Mouse (Mus musculus): Measurements from ENCODE around the gene Dnali1. TPM values are rescaled to one million over a fixed set of nuclear protein-coding genes. Genes with fewer than 3 reads are reported as not detected.

The Dnali1 gene
- polyA plus RNA-seq, 1 experiment: 1.8 TPM

DNA sequence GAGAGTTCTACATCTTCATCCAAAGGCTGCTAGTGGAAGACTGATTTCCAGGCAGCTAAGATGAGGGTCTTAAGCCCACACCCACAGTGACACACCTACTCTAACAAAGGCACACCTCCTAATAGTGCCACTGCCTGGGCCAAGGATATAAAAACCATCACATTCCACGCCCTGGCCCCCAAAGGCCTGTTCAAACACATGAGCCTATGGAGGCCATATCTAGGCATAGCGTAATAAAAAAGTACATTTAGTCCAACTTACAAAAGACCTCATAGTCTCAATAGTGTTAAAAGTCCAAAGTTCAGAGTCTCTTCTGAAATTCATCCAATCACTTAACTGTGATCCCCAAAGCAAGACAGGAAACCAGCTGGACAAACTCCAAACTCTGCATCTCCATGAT lies 13.2 kb upstream of the Dnali1 start:
- DNase-seq (ENCODE audit: low read depth): no peak
- TF ChIP-seq POLR2A (IDR thresholded peaks at IDR 0.05; ENCODE audit: borderline replicate concordance, extremely low read depth, insufficient read depth, insufficient read length, poor library complexity, severe bottlenecking) (no peak), CTCF (IDR thresholded peaks at IDR 0.05; ENCODE audit: borderline replicate concordance, extremely low read depth, insufficient read depth, insufficient read length) (no peak)

DNA sequence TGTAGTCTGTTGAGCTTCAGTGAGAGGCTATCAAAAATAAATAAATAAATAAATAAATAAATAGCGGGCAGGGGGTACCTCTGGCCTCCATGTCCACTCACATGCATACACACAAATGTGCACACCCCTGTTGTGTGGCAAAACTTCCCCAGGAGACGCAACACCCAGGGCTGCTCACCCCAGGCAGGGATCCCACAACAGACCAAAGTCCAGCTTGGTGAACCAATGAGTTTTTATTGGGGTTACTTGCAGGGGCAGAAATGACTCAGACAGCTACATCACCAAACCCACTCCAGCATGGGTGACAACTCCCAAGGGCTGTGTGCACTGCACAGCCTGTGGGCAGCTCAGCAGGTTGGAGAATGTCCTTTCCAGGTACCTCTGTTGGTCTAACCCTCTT lies 12.2 kb upstream of the Dnali1 start:
- no peak for TF ChIP-seq CTCF (IDR thresholded peaks at IDR 0.05; ENCODE audit: borderline replicate concordance, extremely low read depth, insufficient read depth, insufficient read length)
- DNase-seq (ENCODE audit: low read depth): no peak

DNA sequence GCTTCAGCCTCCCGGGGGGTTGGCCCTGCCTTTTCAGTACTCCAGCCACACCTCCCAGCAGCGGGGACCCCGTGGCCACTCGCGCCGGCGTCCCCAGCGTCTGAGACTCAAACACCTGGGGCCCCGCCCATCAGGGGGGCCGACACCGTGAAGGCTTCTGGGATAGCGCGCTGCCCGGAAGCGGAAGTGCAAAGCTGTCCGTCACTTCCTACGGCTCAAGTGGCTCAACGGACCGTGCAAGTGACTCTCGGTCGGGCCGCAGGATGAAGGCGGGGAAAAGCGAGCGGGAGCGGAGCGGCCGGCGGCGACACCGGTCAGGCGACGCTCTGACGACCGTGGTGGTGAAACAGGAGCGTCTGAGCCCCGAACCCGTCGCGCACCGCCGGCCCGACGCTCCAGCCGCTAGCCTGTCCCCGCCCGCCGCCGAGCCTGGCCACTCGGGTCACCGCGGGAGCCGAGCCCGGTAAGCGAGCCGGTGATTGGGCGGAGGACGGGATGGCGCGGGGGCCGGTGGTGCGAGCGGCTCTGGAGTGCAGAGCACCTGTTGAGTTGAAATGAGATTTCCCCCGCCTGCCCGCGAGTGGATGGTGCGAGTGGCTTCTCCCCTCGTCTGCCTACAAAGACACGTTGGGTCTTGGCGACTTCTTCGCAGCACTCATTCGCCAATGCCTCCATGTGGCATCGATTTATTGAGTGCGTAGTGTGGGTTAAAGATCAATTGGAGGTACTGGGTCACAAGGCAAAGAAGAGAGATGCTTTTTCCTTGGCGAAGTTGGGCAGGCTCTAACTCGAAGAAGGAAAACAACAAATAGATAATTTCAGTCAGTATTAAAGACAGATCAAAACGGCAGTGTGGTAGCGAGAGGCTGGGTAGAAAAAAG lies 1.2 kb upstream of the Dnali1 start, which contains the start of gene Snip1:
Gene Snip1 (plus strand): TSS at position 183 of the 881 bp plus-strand sequence.
- DNase-seq (ENCODE audit: low read depth): peak; percentile 97
- TF ChIP-seq POLR2A (IDR thresholded peaks at IDR 0.05; ENCODE audit: borderline replicate concordance, extremely low read depth, insufficient read depth, insufficient read length, poor library complexity, severe bottlenecking) (peak; percentile 88; the same call in 1 of the 2 replicates), CTCF (IDR thresholded peaks at IDR 0.05; ENCODE audit: borderline replicate concordance, extremely low read depth, insufficient read depth, insufficient read length) (no peak)

DNA sequence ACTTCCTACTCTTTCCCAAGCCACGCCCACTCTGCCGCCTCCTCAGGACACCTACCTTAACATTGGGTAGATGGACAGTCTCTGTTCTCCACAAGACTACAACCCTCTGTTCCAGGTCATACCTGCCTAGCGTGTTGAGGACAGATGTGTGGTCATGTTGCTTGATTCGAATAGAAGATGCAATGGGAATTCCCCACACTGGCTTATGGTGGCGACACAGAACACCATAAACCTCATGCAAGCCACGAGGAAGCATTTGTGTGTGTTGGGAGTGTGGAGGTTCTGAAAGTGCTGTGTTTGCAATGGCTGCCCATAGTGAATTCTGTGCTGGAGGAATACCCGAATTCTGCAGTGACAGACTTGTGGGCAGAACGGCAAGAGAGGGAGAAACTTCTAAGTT lies 1.7 kb downstream of the Dnali1 start:
- TF ChIP-seq CTCF (IDR thresholded peaks at IDR 0.05; ENCODE audit: borderline replicate concordance, extremely low read depth, insufficient read depth, insufficient read length): no peak
- TF ChIP-seq POLR2A (IDR thresholded peaks at IDR 0.05; ENCODE audit: borderline replicate concordance, extremely low read depth, insufficient read depth, insufficient read length, poor library complexity, severe bottlenecking): no peak
- no peak for DNase-seq (ENCODE audit: low read depth)

DNA sequence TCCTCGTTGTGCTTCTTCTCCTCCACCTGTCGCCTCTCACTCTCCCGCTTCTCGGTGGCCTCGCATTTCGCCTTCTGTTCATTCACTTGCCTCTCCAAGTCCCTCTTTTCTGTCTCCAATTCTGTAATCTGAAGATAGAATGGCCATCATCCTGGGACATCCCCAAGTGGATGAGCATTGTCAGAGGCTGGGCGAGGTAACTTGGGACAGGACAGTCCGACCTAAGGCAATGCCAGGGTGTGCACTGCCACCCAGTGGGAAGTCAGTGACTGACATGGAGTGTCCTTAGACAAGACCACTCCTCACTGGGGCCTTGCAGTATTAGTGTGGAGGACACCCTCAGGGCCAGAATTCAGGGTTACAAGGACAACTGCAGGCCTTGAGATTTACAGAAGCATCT lies 6.5 kb downstream of the Dnali1 start:
- peak; percentile 83 for TF ChIP-seq CTCF (IDR thresholded peaks at IDR 0.05; ENCODE audit: borderline replicate concordance, extremely low read depth, insufficient read depth, insufficient read length)
- TF ChIP-seq POLR2A (IDR thresholded peaks at IDR 0.05; ENCODE audit: borderline replicate concordance, extremely low read depth, insufficient read depth, insufficient read length, poor library complexity, severe bottlenecking): no peak
- peak; percentile 84 for DNase-seq (ENCODE audit: low read depth)

DNA sequence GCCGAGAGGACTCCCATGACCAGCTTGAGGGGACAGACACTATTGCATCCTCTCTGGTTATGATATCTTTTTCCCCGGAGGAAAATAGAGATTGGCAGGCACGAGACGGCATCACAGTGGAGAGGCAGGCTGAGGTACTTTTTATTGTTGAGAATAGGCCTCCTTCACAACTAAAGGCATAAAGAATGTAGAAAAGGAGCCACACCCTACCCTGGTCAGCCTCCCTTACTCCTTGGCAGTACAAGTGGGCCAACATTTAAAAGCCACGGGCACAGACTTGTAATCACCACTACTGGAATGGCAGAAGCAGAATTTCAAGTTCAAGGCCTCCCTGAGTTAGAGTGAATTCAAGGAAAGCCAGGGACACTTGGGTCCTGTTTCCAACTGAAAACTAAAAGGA lies 7.5 kb downstream of the Dnali1 start:
- no peak for DNase-seq (ENCODE audit: low read depth)
- no peak for TF ChIP-seq POLR2A (IDR thresholded peaks at IDR 0.05; ENCODE audit: borderline replicate concordance, extremely low read depth, insufficient read depth, insufficient read length, poor library complexity, severe bottlenecking)
- no peak for TF ChIP-seq CTCF (IDR thresholded peaks at IDR 0.05; ENCODE audit: borderline replicate concordance, extremely low read depth, insufficient read depth, insufficient read length)

DNA sequence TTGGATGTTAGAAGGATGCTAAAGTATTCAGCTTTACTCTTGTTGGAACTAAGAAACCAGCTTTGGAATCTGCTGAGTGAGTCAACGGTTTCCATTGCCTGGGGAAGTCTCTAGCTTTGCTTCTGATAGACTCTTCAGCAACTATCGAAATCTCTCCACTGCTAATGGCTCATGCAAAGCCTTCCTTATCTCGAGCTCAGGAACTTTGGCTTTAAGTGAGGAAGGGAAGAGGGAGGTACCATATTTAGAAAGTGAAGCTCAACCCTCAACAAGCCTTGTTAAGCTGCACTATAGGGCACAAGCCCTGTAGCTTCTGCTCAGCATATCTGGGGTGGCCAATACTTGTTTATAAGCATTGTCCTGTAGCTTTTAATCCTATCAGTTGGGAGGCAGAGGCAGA lies 8.2 kb downstream of the Dnali1 start:
- no peak for TF ChIP-seq CTCF (IDR thresholded peaks at IDR 0.05; ENCODE audit: borderline replicate concordance, extremely low read depth, insufficient read depth, insufficient read length)
- TF ChIP-seq POLR2A (IDR thresholded peaks at IDR 0.05; ENCODE audit: borderline replicate concordance, extremely low read depth, insufficient read depth, insufficient read length, poor library complexity, severe bottlenecking): no peak
- DNase-seq (ENCODE audit: low read depth): no peak

DNA sequence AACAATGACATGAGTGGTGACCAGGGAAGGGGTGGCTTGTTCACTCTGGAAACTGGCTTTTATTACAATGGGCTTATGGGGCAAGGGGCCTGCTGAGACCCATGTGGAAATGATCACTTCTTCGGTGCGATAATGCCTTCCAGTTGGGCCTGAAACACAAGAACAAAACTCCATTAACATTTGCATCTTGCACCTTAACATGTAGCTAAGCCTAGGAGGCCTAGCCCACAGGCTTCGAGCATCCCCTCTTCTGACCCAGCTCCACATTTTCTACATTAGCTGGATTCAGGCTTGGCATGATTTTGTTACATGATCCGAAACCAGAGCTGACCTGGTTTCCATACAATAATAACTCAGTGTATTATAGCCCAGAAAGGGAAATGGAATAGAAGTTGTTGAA lies 9.0 kb downstream of the Dnali1 start:
- no peak for TF ChIP-seq CTCF (IDR thresholded peaks at IDR 0.05; ENCODE audit: borderline replicate concordance, extremely low read depth, insufficient read depth, insufficient read length)
- TF ChIP-seq POLR2A (IDR thresholded peaks at IDR 0.05; ENCODE audit: borderline replicate concordance, extremely low read depth, insufficient read depth, insufficient read length, poor library complexity, severe bottlenecking): no peak
- no peak for DNase-seq (ENCODE audit: low read depth)

DNA sequence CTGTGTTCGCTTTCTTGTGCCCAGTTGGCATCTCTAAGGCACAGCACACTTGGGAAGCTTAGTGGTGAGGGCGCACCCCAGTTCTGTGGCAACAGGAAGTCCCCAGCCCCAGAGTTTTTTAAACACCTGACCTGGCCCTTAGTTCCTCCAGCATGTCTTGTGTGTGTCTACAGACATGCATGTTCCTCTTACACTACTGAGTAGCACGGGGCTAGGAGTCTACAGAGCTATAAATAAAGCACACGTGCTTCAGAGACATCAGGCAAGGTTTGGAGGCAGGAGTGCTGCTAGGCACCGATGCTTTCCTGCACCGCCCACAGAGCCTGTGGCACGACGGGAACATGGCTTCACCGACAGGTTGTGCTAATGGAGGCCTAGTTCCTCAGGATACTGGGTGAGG lies 10.1 kb downstream of the Dnali1 start:
- no peak for DNase-seq (ENCODE audit: low read depth)
- TF ChIP-seq CTCF (IDR thresholded peaks at IDR 0.05; ENCODE audit: borderline replicate concordance, extremely low read depth, insufficient read depth, insufficient read length) (no peak), POLR2A (IDR thresholded peaks at IDR 0.05; ENCODE audit: borderline replicate concordance, extremely low read depth, insufficient read depth, insufficient read length, poor library complexity, severe bottlenecking) (no peak)

DNA sequence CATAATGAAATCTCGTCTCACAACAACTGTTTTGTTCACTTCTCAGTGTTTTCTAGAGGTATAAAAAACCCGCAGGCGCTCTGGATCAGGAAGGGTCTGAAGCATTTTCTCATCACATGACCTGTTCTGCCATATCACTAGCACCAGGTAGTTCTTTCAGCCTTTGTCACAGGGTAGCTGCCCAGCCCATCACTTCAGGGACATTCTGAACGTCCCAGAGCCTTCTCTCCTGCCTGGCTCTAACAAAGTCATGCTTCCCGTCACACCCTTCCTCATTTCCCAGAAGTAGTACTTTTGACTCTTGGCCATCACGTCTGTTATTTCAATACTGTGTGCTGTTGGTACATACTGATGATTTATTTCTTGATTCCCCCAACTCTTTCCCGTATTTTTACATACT lies 21.0 kb downstream of the Dnali1 start:
- no peak for DNase-seq (ENCODE audit: low read depth)

DNA sequence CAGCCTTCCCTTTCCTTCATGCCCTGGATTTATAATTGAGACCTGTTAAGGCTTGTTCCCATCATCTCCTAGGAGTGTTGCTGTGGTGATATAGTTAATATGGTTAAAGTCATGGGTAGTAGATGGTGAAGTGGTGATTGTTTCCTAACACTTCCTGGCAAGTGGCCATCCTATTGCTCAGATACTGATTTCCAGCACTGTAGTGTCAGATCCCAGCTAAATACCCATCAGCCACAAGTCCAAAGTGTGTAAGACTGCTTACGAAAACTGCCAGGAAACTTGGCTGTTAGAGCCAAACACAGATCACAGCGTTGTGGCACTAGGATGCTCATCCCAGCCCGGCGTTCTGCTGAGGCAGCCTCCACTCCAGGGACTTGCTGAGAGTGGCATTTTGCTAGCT lies 31.2 kb downstream of the Dnali1 start:
- TF ChIP-seq CTCF (IDR thresholded peaks at IDR 0.05; ENCODE audit: borderline replicate concordance, extremely low read depth, insufficient read depth, insufficient read length) (no peak), POLR2A (IDR thresholded peaks at IDR 0.05; ENCODE audit: borderline replicate concordance, extremely low read depth, insufficient read depth, insufficient read length, poor library complexity, severe bottlenecking) (no peak)
- no peak for DNase-seq (ENCODE audit: low read depth)

More for the DNA sequence above, 21.0 kb downstream of the Dnali1 start:
- no peak for TF ChIP-seq POLR2A (IDR thresholded peaks at IDR 0.05; ENCODE audit: borderline replicate concordance, extremely low read depth, insufficient read depth, insufficient read length, poor library complexity, severe bottlenecking)
- no peak for TF ChIP-seq CTCF (IDR thresholded peaks at IDR 0.05; ENCODE audit: borderline replicate concordance, extremely low read depth, insufficient read depth, insufficient read length)
